Mouse (Mus musculus) testis, adult 10 weeks (tissue): Measurements from ENCODE around the gene Fbxo44. TPM values are rescaled to one million over a fixed set of nuclear protein-coding genes. Genes with fewer than 3 reads are reported as not detected.

Experiments
- polyA plus RNA-seq: library from polyadenylated mRNA; stranded (reverse); fragments of 350-450 nt; fragmentation: Illumina TruSeq; extraction: RNeasy Lipid Tissue Mini Kit (QIAGEN cat#74804); gene quantifications from one replicate; pipeline ENCODE4 v1.2.3, GENCODE M21; 2014; ENCODE audit warnings: low read depth, low replicate concordance

Fbxo44 gene
- polyA plus RNA-seq = 12.3 TPM

DNA sequence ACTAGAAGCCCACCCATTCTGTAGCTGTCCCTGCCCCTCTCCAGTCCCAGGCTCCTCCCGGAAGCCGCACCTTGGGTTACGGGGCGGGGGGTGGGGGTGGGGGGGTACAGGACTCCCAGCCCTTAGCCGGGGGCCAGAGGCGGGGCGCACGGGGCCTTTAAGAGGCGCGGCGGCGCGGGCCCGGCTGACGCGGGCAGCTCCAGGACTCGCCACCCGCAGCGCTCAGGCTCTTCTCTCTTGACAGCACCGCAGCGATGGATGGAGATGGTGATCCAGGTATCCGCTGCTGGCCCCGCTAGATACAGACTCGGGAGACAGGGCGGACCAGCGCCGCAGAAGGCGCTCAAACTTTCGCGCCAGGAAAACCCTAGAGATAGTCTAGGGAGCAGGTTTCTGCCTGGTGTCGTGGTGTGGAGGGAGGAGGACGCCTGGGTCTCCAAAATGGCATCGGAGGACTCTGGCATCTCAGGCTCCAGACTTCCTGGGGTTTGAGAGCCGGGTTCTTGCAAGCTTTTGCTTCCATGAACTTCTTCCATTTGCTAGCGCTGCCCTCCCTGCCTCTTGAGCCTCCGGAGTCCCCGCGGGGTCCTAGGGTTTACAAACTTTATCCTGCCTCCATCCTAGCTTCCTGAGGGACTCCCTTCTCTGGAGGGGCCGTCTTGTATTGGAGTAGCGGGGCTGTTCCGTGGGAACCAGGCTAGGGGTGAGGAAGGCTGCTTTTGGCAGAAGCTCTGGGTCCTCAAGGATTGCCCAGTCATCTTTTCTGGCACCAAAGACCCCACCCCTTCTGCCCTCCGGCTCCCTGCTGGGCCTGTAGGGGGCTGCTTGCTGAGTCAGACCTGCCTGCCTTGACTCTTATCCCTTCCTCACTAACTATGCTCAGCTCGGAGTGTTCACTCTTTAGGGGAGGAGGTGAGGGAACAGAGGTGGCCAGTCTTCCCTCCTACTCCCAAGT is at the start of gene Fbxo44, which contains the start of gene Fbxo2:
TSS of gene Fbxo44 (minus strand) at position 47 of the 955 bp plus-strand sequence.
TSS of gene Fbxo2 (plus strand) at position 186 of the 955 bp plus-strand sequence.

DNA sequence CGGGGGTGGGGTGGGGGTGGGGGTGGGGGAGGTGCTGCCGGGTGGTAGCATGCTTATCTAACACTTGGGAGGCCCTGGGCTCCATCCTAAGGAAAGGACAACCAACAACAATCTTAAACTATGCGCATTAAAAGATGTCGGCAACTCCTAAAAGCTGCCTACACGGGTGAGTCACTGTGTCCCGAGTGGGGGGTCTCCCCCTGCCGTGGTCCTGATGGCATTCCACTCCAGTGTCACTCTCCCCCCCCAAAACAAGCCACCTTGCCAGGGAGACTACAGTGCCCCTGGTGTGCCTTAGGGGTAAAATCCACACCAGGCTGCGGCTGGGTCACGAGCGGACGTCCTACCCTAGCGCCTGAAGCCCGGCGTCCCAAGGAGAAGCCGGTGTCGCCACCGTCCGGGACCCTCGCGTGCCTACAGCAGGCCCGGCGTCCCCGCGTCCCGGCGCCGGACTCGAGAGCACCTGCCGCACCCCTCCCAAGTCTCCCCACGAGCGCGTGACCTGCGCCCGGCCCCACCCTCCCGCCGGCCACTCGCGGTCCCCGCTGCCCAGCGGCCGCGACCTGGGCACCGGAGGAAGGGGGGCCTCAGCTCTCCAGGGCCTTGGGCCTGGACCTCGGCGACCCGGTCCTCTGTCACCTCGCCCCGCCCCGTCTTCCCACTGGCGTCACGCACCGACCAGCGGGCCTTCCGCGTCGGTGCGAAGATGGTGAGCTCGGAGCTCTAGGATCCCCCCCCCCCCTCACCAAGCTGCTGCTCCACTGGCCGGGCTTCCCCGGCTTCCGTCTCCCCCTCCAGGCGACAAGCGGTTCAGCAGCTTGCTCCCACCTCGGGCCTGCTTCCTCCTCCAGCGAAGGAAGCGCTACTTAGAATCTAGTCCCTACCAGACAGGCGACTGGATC is 8.8 kb downstream of the Fbxo44 start, which contains the start of gene Fbxo6:
TSS of gene Fbxo6 (minus strand) at position 874 of the 902 bp plus-strand sequence.

DNA sequence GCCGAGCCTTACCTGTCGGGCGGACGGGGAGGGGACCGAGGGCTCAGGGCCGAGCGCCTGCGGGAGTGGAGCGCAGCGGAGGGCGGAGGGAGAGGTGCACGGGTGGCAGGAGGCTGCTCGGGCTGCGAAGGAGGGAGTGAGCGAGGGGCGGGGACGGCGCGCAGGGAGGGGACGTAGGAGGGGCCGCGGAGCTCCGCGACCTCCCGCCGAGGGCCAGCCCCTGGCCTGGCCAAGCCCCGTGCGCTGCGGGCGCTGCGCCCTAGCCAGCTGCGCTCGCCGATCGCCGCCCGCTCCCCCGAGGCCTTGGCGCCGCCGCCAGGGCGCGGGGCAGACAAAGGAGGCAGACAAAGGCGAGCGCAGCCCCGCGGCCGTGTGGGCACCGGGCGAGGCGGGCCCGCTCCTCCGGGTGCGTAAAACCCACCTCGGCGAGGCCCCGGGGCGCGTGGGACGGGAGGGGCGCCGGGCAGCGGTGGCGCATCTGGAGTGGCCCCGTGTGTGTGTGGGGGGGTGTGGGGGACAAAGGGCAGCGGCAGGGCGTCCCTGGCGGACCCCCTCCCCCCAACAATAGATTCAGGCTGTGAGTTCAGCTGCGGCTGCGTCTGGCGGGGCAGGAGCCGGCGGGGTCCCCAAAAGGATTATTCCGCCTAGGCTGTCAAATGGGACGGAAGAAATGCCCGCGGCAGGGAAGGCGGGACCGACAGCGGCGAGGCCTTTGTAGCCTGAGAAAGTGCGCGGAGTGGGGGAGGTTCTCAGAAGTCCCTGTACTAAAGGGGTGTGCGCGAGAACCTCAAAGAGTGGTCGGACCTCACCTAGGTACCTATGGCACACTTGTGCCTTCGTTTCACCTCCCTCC is 29.5 kb downstream of the Fbxo44 start, which contains the start of gene Draxin:
TSS of gene Draxin (minus strand) at position 138 of the 853 bp plus-strand sequence.

GRCm38 (mm10) chr4:148130133-148130532 is 30.1 kb downstream of the Fbxo44 start, which contains the start of gene Mad2l2:
Gene Mad2l2, plus strand, starts transcription at chr4:148130384.

Other genes starting within 250 kb of the Fbxo44 start
- gene Plod1, start 223.7 kb downstream of the Fbxo44 start, polyA plus RNA-seq = 0.45 TPM
- 5.2 TPM for gene 2510039O18Rik, start 219.6 kb downstream of the Fbxo44 start, polyA plus RNA-seq
- not detected for gene Nppb, start 174.7 kb downstream of the Fbxo44 start, polyA plus RNA-seq
- not detected for gene Nppa, start 159.8 kb downstream of the Fbxo44 start, polyA plus RNA-seq
- gene Clcn6, start 121.7 kb downstream of the Fbxo44 start, polyA plus RNA-seq = 4.0 TPM
- 2.7 TPM for gene Mthfr, start 121.4 kb downstream of the Fbxo44 start, polyA plus RNA-seq
- 8.2 TPM for gene Agtrap, start 72.5 kb downstream of the Fbxo44 start, polyA plus RNA-seq
- gene Mad2l2, start 30.1 kb downstream of the Fbxo44 start, polyA plus RNA-seq = 36.6 TPM
- 0.20 TPM for gene Draxin, start 29.8 kb downstream of the Fbxo44 start, polyA plus RNA-seq
- 1.8 TPM for gene Fbxo6, start 8.3 kb downstream of the Fbxo44 start, polyA plus RNA-seq
- gene Fbxo2, start 139 bp upstream of the Fbxo44 start, polyA plus RNA-seq = not detected
- not detected for gene Disp3, start 127.5 kb upstream of the Fbxo44 start, polyA plus RNA-seq